In genomic region chr11:32623236-32623635, GRCm38 (mm10) we compare ENCODE assay signal across 11 mouse cellular contexts. TPM values are rescaled to one million over a fixed set of nuclear protein-coding genes. Genes with fewer than 3 reads are reported as not detected.
DNase-seq lines count a peak whose midpoint lies in the region; ATAC-seq and TF ChIP-seq lines count a peak whose summit lies in the region.
"Had no signal": no experiment of that assay in that cellular context is flagged by ENCODE, and none has a peak within 500 bp of the region (broad histone marks: within the 10 kb centered on the region; RNA-seq: fewer than 3 reads in every experiment).

No protein-coding gene starts in this region.

- no peak for TF ChIP-seq EP300 in stomach, postnatal 0 days (optimal IDR thresholded peaks at IDR 0.05)

- H3K27ac ChIP-seq in midbrain, postnatal 0 days (ENCODE audit: low read depth, low read length) = no peak overlapping the region
- H3K27ac ChIP-seq in midbrain, embryonic 11.5 days (ENCODE audit: low read depth, low read length) = no peak overlapping the region
- H3K27ac ChIP-seq in hindbrain, embryonic 16.5 days (ENCODE audit: low read depth, low read length) = no peak overlapping the region
- no peak overlapping the region for H3K27ac ChIP-seq in stomach, postnatal 0 days (replicated peaks)
- H3K27ac ChIP-seq: embryonic facial prominence, embryonic 15.5 days; lung, embryonic 15.5 days had no signal

- H3K9ac ChIP-seq in midbrain, postnatal 0 days (replicated peaks; ENCODE audit: low read length, poor library complexity, severe bottlenecking) = no peak overlapping the region
- H3K9ac ChIP-seq in midbrain, embryonic 11.5 days (ENCODE audit: low read length) = no peak overlapping the region
- H3K9ac ChIP-seq in hindbrain, embryonic 16.5 days (ENCODE audit: low read depth, low read length) = no peak overlapping the region
- H3K9ac ChIP-seq in stomach, postnatal 0 days (ENCODE audit: low read length) = no peak overlapping the region
- H3K9ac ChIP-seq: embryonic facial prominence, embryonic 15.5 days; lung, embryonic 15.5 days had no signal

- no peaks in the 10 kb centered on the region; the same call in 1 of the 2 replicates for H3K36me3 ChIP-seq in midbrain, postnatal 0 days (ENCODE audit: insufficient read depth, low read length)
- H3K36me3 ChIP-seq in midbrain, embryonic 11.5 days (ENCODE audit: control insufficient read depth, insufficient read depth, low read length) = no peaks in the 10 kb centered on the region
- H3K36me3 ChIP-seq in hindbrain, embryonic 16.5 days (ENCODE audit: control insufficient read depth, insufficient read depth, low read length) = 0 out of 2 replicates have a peak, but pooled peaks cover 1% of the 10 kb centered on the region
- H3K36me3 ChIP-seq in stomach, postnatal 0 days (ENCODE audit: control insufficient read depth, insufficient read depth, low read length) = no peaks in the 10 kb centered on the region
- H3K36me3 ChIP-seq: embryonic facial prominence, embryonic 15.5 days; lung, embryonic 15.5 days had no signal

- intact Hi-C loops in left cerebral cortex, postnatal 14 days (cut with DNase I) = loop anchor here (10.0 kb wide), 1 partner anchor 532 kb away; no protein-coding TSS in a partner anchor

- TF ChIP-seq CTCF in midbrain, postnatal 0 days (IDR thresholded peaks at IDR 0.05) = no peak
- TF ChIP-seq CTCF in stomach, postnatal 0 days (IDR thresholded peaks at IDR 0.05; ENCODE audit: low read depth) = no peak

- ATAC-seq in frontal cortex, adult (ENCODE audit: low TSS enrichment) = peak; percentile 29; the same call in 1 of the 2 replicates
- ATAC-seq in midbrain, postnatal 0 days (ENCODE audit: low FRiP score) = no peak
- no peak for ATAC-seq in midbrain, embryonic 11.5 days (ENCODE audit: low FRiP score)
- ATAC-seq in hindbrain, embryonic 16.5 days = peak; percentile 81
- no peak for ATAC-seq in stomach, postnatal 0 days (ENCODE audit: low FRiP score, low TSS enrichment)

- H3K27me3 ChIP-seq in midbrain, postnatal 0 days (ENCODE audit: insufficient read depth, low read length) = no peaks in the 10 kb centered on the region
- H3K27me3 ChIP-seq in midbrain, embryonic 11.5 days (ENCODE audit: control insufficient read depth, insufficient read depth, low read length) = no peaks in the 10 kb centered on the region
- H3K27me3 ChIP-seq in hindbrain, embryonic 16.5 days (replicated peaks; ENCODE audit: control insufficient read depth, insufficient read depth, low read length) = no peaks in the 10 kb centered on the region; the same call in 1 of the 2 replicates
- no peaks in the 10 kb centered on the region for H3K27me3 ChIP-seq in stomach, postnatal 0 days (ENCODE audit: control insufficient read depth, insufficient read depth, low read length)
- H3K27me3 ChIP-seq: embryonic facial prominence, embryonic 15.5 days; lung, embryonic 15.5 days had no signal

- no peak for DNase-seq in frontal cortex, postnatal 25 days (ENCODE audit: low spot score in 2 of 2)
- DNase-seq in midbrain, postnatal 0 days (ENCODE audit: low spot score) = peak; percentile 75
- DNase-seq in midbrain, embryonic 11.5 days (ENCODE audit: low spot score, missing footprints) = no peak
- peak; percentile 12 for DNase-seq in stomach, postnatal 0 days (ENCODE audit: low spot score)
- no peak for DNase-seq in left cerebral cortex, postnatal 14 days (ENCODE audit: low spot score in 2 of 2)
- DNase-seq in thymus, postnatal 25 days = no peak
- DNase-seq: spleen, adult 18-20 months had no signal

- no peak overlapping the region for H3K4me2 ChIP-seq in midbrain, postnatal 0 days (ENCODE audit: low read depth, low read length, poor library complexity, severe bottlenecking)
- H3K4me2 ChIP-seq in midbrain, embryonic 11.5 days = no peak overlapping the region
- no peak overlapping the region for H3K4me2 ChIP-seq in hindbrain, embryonic 16.5 days (ENCODE audit: low read length)
- no peak overlapping the region for H3K4me2 ChIP-seq in stomach, postnatal 0 days (replicated peaks; ENCODE audit: low read depth)
- H3K4me2 ChIP-seq: embryonic facial prominence, embryonic 15.5 days; lung, embryonic 15.5 days had no signal

- H3K4me1 ChIP-seq in midbrain, postnatal 0 days (ENCODE audit: insufficient read depth, low read length) = no peaks in the 10 kb centered on the region
- no peaks in the 10 kb centered on the region; the same call in 1 of the 2 replicates for H3K4me1 ChIP-seq in midbrain, embryonic 11.5 days (ENCODE audit: control insufficient read depth, insufficient read depth, low read length)
- H3K4me1 ChIP-seq in hindbrain, embryonic 16.5 days (ENCODE audit: control insufficient read depth, insufficient read depth, low read depth, low read length) = peaks cover 5% of the 10 kb centered on the region; the same call in 1 of the 2 replicates
- 0 out of 2 replicates have a peak, but pooled peaks cover 3% of the 10 kb centered on the region for H3K4me1 ChIP-seq in stomach, postnatal 0 days (replicated peaks; ENCODE audit: control insufficient read depth, insufficient read depth)

- no peak overlapping the region for H3K4me3 ChIP-seq in midbrain, postnatal 0 days (ENCODE audit: low read depth, low read length)
- H3K4me3 ChIP-seq in midbrain, embryonic 11.5 days (ENCODE audit: low read depth, low read length) = no peak overlapping the region
- H3K4me3 ChIP-seq in hindbrain, embryonic 16.5 days (ENCODE audit: low read length) = no peak overlapping the region
- no peak overlapping the region for H3K4me3 ChIP-seq in stomach, postnatal 0 days (ENCODE audit: low read depth, low read length)
- H3K4me3 ChIP-seq: embryonic facial prominence, embryonic 15.5 days; lung, embryonic 15.5 days had no signal

- WGBS in midbrain, postnatal 0 days = 80% methylated on average over 5 of the region's 5 CpGs
- 78% methylated on average over 5 of the region's 5 CpGs for WGBS in midbrain, embryonic 11.5 days
- 55% methylated on average over 5 of the region's 5 CpGs for WGBS in hindbrain, embryonic 16.5 days
- 84% methylated on average over 5 of the region's 5 CpGs for WGBS in stomach, postnatal 0 days

- H3K9me3 ChIP-seq in midbrain, postnatal 0 days (ENCODE audit: low read length) = no peaks in the 10 kb centered on the region
- H3K9me3 ChIP-seq in midbrain, embryonic 11.5 days (ENCODE audit: control insufficient read depth, low read length) = no peaks in the 10 kb centered on the region
- H3K9me3 ChIP-seq in hindbrain, embryonic 16.5 days (ENCODE audit: control insufficient read depth, low read length) = no peaks in the 10 kb centered on the region
- H3K9me3 ChIP-seq in stomach, postnatal 0 days (ENCODE audit: control insufficient read depth, low read length) = no peaks in the 10 kb centered on the region
- H3K9me3 ChIP-seq: embryonic facial prominence, embryonic 15.5 days; lung, embryonic 15.5 days had no signal

RNA-seq across cellular contexts. Expression of gene Fbxw11, which starts 19.3 kb away (rescaled TPM):
- 130 and 140 TPM in 2 replicates for total RNA-seq in midbrain, postnatal 0 days (2014; rRNA removed)
- polyA plus RNA-seq in midbrain, postnatal 0 days (2015; fragmentation: Nextera tagmentation; extraction: Ambion mirVana) = 97.1 and 100 TPM in 2 replicates
- 104 TPM in 2 replicates for polyA plus RNA-seq in midbrain, embryonic 11.5 days (2014; fragmentation: Nextera tagmentation; extraction: Ambion mirVana)
- polyA plus RNA-seq in hindbrain, embryonic 16.5 days (2015; fragmentation: Nextera tagmentation; extraction: Ambion mirVana) = 106 and 121 TPM in 2 replicates
- 31.5 and 32.1 TPM in 2 replicates for polyA plus RNA-seq in stomach, postnatal 0 days (2015; fragmentation: Nextera tagmentation; extraction: Ambion mirVana)
- total RNA-seq in left cerebral cortex, postnatal 14 days (2021) = 100 to 1,000 TPM; 111 to 120 TPM

Comparison
In these comparisons a context has a peak if more than half of its experiments do, and no peak if none do; other contexts are left out.
1. DNase-seq: peak in midbrain, postnatal 0 days (single experiment) and stomach, postnatal 0 days (single experiment); none in frontal cortex, postnatal 25 days (0 of 2), midbrain, embryonic 11.5 days (single experiment), left cerebral cortex, postnatal 14 days (0 of 2) and thymus, postnatal 25 days (single experiment).
2. ATAC-seq: peak in frontal cortex, adult (single experiment) and hindbrain, embryonic 16.5 days (single experiment); none in midbrain, postnatal 0 days (single experiment), midbrain, embryonic 11.5 days (single experiment) and stomach, postnatal 0 days (single experiment).